Mouse (Mus musculus) layer of hippocampus, adult 9-10 months (tissue): ENCODE measurements around the gene Efl1.
"Not testable (repeated sequence)": the region's sequence is repeated elsewhere in the genome, so short reads cannot be mapped to it uniquely, and the experiment has no call there.

ENCODE experiments used
- DNase-seq: peaks from one replicate; pipeline ENCODE4 v3.0.0; 2022; ENCODE audit warnings: low spot score

The Efl1 gene

GRCm38 (mm10) chr7:82720501-82720900 is 72.1 kb downstream of the Efl1 start:
- DNase-seq: no peak

GRCm38 (mm10) chr7:82720906-82721305 is 72.5 kb downstream of the Efl1 start:
- no peak for DNase-seq

- DNase-seq: no peak
Observed at GRCm38 (mm10) chr7:82722486-82723123, 74.2 kb downstream of the Efl1 start.

GRCm38 (mm10) chr7:82723151-82723871 is 74.9 kb downstream of the Efl1 start:
- DNase-seq: no peak

GRCm38 (mm10) chr7:82724491-82724890 is 76.1 kb downstream of the Efl1 start:
- DNase-seq: no peak

- no peak for DNase-seq
Observed at GRCm38 (mm10) chr7:82725006-82725636, 76.7 kb downstream of the Efl1 start.

GRCm38 (mm10) chr7:82725741-82726450 is 77.5 kb downstream of the Efl1 start:
- no peak for DNase-seq

- DNase-seq: no peak
Observed at GRCm38 (mm10) chr7:82727066-82727465, 78.7 kb downstream of the Efl1 start.

- DNase-seq: not testable (repeated sequence)
Observed at GRCm38 (mm10) chr7:82729009-82729408, 80.6 kb downstream of the Efl1 start.

GRCm38 (mm10) chr7:82733118-82733517 is 84.7 kb downstream of the Efl1 start:
- DNase-seq: no peak

- no peak for DNase-seq
Observed at GRCm38 (mm10) chr7:82733995-82734394, 85.6 kb downstream of the Efl1 start.

GRCm38 (mm10) chr7:82734748-82735600 is 86.6 kb downstream of the Efl1 start:
- no peak for DNase-seq

GRCm38 (mm10) chr7:82743116-82743765 is 94.8 kb downstream of the Efl1 start:
- no peak for DNase-seq

- DNase-seq: peak; percentile 17
Observed at GRCm38 (mm10) chr7:82744167-82744715, 95.8 kb downstream of the Efl1 start.

- no peak for DNase-seq
Observed at GRCm38 (mm10) chr7:82748812-82749211, 100.4 kb downstream of the Efl1 start.

- no peak for DNase-seq
Observed at GRCm38 (mm10) chr7:82749239-82749638, 100.8 kb downstream of the Efl1 start.

- no peak for DNase-seq
Observed at GRCm38 (mm10) chr7:82752171-82753085, 104.0 kb downstream of the Efl1 start.

GRCm38 (mm10) chr7:82755602-82756155 is 107.3 kb downstream of the Efl1 start:
- no peak for DNase-seq

- DNase-seq: no peak
Observed at GRCm38 (mm10) chr7:82758521-82758920, 110.1 kb downstream of the Efl1 start.
